Mouse (Mus musculus): ENCODE results near the gene Pitpna. TPM values are rescaled to one million over a fixed set of nuclear protein-coding genes. Genes with fewer than 3 reads are reported as not detected.

Pitpna gene
- polyA plus RNA-seq, 1 experiment from 2014 or later, result 136 TPM

DNA sequence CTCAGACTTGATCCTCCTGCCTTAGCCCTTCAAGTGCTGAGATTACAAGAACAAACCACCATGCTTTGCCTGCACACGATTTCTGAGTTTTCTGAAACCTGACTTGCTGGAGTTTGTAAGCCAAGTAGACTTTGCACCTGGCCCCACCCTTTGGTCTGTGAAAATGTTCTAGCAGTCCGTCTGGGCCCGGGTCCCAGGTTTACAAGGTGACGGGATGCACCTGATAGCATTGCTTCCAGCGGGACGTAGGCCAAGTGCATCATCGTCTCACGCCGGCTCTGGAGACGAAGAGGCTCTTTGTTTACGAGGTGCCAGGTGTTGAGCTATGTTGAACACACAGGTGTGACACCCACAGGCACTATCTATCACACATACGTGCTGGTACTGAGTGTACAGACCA is 18.9 kb upstream of the Pitpna start:
- H3K27ac ChIP-seq, result no peak overlapping the region
- no peak overlapping the region for H3K4me2 ChIP-seq (replicated peaks)
- no peaks in the 10 kb centered on the region for H3K27me3 ChIP-seq (ENCODE audit: control insufficient read depth, insufficient read depth, low read length)
- DNase-seq (ENCODE audit: low spot score), result no peak
- peaks cover 67% of the 10 kb centered on the region for H3K36me3 ChIP-seq (replicated peaks; ENCODE audit: control insufficient read depth, insufficient read depth)
- no peak overlapping the region for H3K4me3 ChIP-seq (replicated peaks; ENCODE audit: low read length)
- no peaks in the 10 kb centered on the region for H3K9me3 ChIP-seq (ENCODE audit: control insufficient read depth, low read length)
- peaks cover 15% of the 10 kb centered on the region for H3K4me1 ChIP-seq (replicated peaks; ENCODE audit: control insufficient read depth, insufficient read depth, low read length)
- ATAC-seq (ENCODE audit: low FRiP score), result no peak
- WGBS, result 94% methylated on average over 12 of the region's 12 CpGs
- no peak overlapping the region for H3K9ac ChIP-seq

DNA sequence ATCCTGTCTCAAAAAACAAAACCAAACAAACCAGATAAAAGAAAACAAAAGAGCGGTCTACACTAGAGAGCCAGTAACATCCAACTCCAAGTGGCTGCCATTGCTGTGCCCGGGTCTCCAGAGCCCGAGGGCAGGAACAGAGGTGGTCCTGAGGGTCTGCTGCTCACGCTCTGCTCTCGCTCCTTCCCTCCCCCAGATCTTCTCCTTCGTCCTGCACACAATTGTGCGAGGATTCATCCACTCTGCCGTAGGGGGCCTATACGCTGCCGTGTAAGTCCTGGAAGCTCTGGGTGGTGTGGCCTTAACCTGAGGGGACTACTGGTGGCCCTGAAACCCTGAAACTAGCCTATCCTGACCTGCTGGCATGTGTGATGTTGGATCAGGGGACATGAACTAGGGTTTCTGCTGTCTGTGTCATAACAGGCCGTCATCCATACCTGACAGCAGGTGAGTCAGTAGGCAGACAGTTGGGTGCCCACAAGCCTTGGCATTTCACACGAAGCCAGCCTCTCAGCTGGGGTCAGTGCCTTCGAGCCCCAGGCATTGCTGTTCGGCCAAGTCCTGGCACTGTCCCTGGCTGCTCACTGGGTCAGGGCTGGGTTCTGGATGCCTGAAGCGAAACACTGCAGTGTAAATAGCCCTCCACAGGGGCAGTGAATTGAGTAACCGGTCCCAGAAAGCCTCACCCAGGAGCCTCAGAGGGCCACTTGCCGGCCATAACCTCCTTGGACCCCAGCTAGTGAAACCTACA is 17.3 kb upstream of the Pitpna start:
- ATAC-seq (ENCODE audit: low FRiP score) (no peak), DNase-seq (ENCODE audit: low spot score) (no peak)
- H3K27me3 ChIP-seq (ENCODE audit: control insufficient read depth, insufficient read depth, low read length), result no peaks in the 10 kb centered on the region
- no peak overlapping the region for H3K4me2 ChIP-seq (replicated peaks)
- 92% methylated on average over 17 of the region's 17 CpGs for whole genome bisulfite sequencing
- H3K4me3 ChIP-seq (replicated peaks; ENCODE audit: low read length), result no peak overlapping the region
- no peak overlapping the region for H3K9ac ChIP-seq
- peaks cover 15% of the 10 kb centered on the region for H3K4me1 ChIP-seq (replicated peaks; ENCODE audit: control insufficient read depth, insufficient read depth, low read length)
- no peak overlapping the region for H3K27ac ChIP-seq
- peaks cover 52% of the 10 kb centered on the region for H3K36me3 ChIP-seq (replicated peaks; ENCODE audit: control insufficient read depth, insufficient read depth)
- no peaks in the 10 kb centered on the region for H3K9me3 ChIP-seq (ENCODE audit: control insufficient read depth, low read length)

DNA sequence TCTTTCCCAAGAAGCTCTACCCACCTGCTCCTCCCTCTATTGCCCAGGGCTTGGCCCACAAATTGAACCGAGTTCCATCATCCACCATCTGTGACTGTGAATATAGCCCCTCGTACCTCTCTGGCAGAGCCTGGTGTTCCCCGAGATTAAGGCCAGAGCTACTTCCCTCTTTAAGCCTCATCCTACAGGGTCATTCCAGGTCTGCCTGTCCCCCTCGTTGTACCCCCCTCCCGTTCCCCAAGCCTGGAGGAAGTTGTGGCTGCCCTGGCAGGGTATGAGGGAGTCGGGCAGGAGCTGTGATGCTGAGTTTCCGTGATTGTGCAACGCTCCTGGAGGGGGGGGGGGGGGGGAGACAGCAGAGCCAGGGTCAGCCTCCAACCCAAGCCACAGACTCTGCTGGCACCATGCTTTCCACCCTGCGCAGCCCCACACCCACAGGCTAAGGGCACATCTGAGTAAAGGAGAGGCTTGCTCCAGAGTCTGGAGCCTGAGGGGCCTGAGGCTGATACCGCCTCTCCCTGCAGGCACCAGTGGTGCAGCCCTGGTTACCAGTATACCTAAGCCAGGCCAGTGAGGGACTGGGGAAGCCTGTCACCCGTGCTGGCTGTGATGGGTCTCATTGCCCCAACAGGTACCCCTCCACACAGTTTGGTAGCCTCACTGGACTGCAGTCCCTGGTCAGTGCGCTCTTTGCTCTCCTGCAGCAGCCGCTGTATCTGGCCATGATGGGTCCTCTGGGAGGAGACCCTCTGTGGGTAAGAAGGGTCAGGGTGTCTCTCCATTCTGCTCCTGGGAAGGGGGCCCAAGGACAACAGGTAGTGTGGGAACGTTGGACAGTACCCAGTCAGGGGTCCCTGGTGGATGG is 16.5 kb upstream of the Pitpna start:
- H3K9me3 ChIP-seq (ENCODE audit: control insufficient read depth, low read length), result no peaks in the 10 kb centered on the region
- no peak overlapping the region for H3K27ac ChIP-seq
- DNase-seq (ENCODE audit: low spot score) (no peak), ATAC-seq (ENCODE audit: low FRiP score) (no peak)
- no peak overlapping the region for H3K4me2 ChIP-seq (replicated peaks)
- peaks cover 48% of the 10 kb centered on the region for H3K36me3 ChIP-seq (replicated peaks; ENCODE audit: control insufficient read depth, insufficient read depth)
- H3K4me1 ChIP-seq (replicated peaks; ENCODE audit: control insufficient read depth, insufficient read depth, low read length), result peaks cover 15% of the 10 kb centered on the region
- no peak overlapping the region for H3K4me3 ChIP-seq (replicated peaks; ENCODE audit: low read length)
- no peak overlapping the region for H3K9ac ChIP-seq
- H3K27me3 ChIP-seq (ENCODE audit: control insufficient read depth, insufficient read depth, low read length), result no peaks in the 10 kb centered on the region
- WGBS, result 74% methylated on average over 14 of the region's 14 CpGs

DNA sequence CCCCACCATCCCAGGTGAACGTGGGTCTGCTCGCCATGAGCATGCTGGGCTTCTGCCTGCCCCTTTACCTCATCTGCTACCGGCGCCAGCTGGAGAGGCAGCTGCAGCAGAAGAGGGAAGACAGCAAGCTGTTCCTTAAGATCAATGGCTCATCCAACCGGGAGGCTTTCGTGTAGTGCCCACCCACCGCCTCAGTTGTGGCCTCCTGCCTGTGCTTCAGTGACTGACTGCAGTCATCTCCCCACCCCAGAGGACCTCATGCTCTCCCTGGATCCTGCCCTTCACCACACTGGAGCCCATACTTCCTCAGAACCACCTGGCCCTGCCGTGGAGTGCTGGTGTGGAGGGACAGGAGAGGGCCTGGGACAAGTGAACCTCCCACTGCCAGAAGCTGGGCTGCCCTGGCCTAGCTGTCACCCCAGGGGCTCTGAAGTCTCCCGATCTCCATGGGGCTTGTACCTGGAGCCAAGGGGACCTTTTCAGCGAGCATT is 15.6 kb upstream of the Pitpna start:
- ATAC-seq (ENCODE audit: low FRiP score) (no peak), DNase-seq (ENCODE audit: low spot score) (no peak)
- Histone ChIP-seq H3K4me1 (replicated peaks; ENCODE audit: control insufficient read depth, insufficient read depth, low read length) (peaks cover 15% of the 10 kb centered on the region), H3K27me3 (ENCODE audit: control insufficient read depth, insufficient read depth, low read length) (no peaks in the 10 kb centered on the region), H3K4me3 (replicated peaks; ENCODE audit: low read length) (no peak overlapping the region), H3K9me3 (ENCODE audit: control insufficient read depth, low read length) (no peaks in the 10 kb centered on the region), H3K9ac (peak overlapping the region; percentile 5), H3K36me3 (replicated peaks; ENCODE audit: control insufficient read depth, insufficient read depth) (peaks cover 38% of the 10 kb centered on the region), H3K4me2 (replicated peaks) (no peak overlapping the region), H3K27ac (peak overlapping the region; percentile 47)
- 11% methylated on average over 10 of the region's 10 CpGs for WGBS

DNA sequence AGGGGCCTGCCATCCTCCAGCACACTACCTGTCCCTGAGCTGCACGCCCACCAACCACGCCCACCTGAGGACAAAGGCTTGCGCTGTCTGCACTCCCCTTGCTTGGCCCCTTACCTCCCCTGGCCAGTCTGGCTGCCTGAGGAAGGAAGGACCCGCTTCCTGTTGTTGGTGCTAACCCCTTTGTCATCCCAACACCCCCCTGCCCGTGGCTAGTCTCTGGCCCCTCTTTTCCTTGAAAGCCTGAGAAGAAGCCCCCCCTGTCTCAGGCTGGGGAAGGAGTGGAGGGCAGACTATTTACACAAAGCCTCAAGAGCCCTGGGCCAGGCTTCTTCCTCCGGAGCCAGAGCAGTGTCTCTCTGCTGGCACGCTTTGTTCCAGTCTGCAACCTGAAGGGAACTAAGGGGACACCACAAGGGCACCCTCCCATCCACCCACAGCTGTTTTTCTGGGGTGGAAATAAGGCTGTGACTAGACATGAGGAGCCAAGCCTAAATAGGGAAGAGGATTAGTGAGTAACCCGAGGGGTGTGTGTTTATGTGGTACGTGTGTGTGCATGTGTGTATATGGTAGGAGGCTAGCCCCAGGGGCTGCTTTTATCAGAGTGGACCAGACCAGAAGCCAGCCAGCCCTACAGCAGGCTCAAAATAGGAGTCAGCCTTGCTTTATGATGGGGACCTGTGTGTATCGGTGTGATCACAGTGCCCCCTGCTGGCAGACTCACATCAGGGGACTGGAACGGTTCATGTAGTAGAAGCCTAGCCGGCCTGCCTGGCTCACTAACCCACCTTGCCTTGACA is 14.8 kb upstream of the Pitpna start:
- H3K27ac ChIP-seq, result peak overlapping the region; percentile 47
- no peaks in the 10 kb centered on the region for H3K9me3 ChIP-seq (ENCODE audit: control insufficient read depth, low read length)

DNA sequence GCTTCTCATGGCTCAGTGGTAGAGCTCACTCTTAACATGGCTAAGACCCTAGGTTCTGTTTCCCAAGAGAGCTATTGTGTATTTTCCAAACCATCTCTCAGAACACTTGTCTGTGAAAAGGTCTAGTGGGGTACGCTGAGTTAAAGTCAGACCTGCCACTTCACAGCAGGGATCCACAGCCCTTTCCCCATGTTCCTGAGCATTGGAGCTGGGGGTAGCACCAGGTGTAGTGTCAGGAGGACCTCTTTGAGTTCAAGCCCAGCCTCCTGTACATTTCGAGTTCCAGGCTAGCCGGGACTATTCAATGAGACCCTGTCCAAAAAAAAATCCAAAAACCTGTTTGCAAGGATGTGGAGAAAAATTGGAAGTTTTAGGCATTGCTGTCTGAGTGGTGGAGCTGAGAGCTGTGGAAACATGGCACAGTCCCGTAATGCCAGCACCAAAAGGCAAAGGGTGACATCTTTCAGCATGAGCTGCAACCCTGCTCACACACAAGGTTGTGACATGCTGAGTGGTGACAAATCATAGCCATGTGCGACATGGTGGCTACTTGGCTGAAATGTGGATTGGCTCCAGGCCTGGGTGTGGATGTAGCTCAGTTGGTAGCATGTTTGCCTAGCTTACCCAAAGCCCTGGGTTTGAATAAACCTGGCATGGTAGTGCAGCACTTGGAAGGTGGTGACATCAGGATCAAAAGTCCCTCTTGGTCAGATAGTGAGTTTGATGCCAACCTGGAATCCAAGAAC is 13.3 kb upstream of the Pitpna start:
- no peak overlapping the region for H3K4me2 ChIP-seq (replicated peaks)
- H3K4me1 ChIP-seq (replicated peaks; ENCODE audit: control insufficient read depth, insufficient read depth, low read length), result peaks cover 15% of the 10 kb centered on the region
- ATAC-seq (ENCODE audit: low FRiP score) (no peak), DNase-seq (ENCODE audit: low spot score) (no peak)
- no peak overlapping the region for H3K27ac ChIP-seq
- 87% methylated on average over 5 of the region's 5 CpGs for WGBS
- no peaks in the 10 kb centered on the region for H3K9me3 ChIP-seq (ENCODE audit: control insufficient read depth, low read length)
- H3K36me3 ChIP-seq (replicated peaks; ENCODE audit: control insufficient read depth, insufficient read depth), result peaks cover 16% of the 10 kb centered on the region
- no peak overlapping the region for H3K4me3 ChIP-seq (replicated peaks; ENCODE audit: low read length)
- H3K9ac ChIP-seq, result no peak overlapping the region
- no peaks in the 10 kb centered on the region for H3K27me3 ChIP-seq (ENCODE audit: control insufficient read depth, insufficient read depth, low read length)

More for the DNA sequence above, 14.8 kb upstream of the Pitpna start:
- Histone ChIP-seq H3K36me3 (replicated peaks; ENCODE audit: control insufficient read depth, insufficient read depth) (peaks cover 31% of the 10 kb centered on the region), H3K27me3 (ENCODE audit: control insufficient read depth, insufficient read depth, low read length) (no peaks in the 10 kb centered on the region), H3K4me2 (replicated peaks) (no peak overlapping the region), H3K9ac (peak overlapping the region; percentile 5), H3K4me1 (replicated peaks; ENCODE audit: control insufficient read depth, insufficient read depth, low read length) (peaks cover 15% of the 10 kb centered on the region), H3K4me3 (replicated peaks; ENCODE audit: low read length) (no peak overlapping the region)
- ATAC-seq (ENCODE audit: low FRiP score), result peak; percentile 83
- WGBS, result 8% methylated on average over 12 of the region's 12 CpGs
- DNase-seq (ENCODE audit: low spot score), result peak; percentile 89

DNA sequence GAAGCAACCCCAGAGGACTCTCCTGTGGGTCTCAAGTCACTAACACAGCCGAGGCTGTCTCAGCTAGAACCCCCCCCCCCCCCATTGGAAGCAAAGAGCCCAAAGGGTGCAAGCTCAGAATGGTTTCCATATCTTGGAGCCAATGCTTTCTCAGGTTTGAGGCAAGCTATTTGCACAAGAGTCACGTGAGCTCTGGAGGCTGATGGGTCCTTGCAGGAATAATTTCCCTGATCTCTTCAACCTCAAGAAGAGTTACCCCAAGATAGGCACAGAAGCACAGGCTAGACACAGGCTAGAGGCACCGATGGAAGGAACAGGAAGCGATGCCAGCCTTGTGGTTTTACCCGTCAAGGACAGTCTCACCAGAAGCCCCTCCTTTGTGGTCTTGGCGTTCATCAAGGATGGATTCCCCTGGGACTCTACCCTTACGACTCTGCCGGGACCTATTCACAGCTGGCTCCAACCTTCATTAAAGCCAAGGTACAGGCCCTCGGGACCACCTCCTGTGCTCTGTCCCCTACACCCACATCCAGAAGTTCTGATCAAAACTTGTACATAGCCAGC is 12.3 kb upstream of the Pitpna start:
- DNase-seq (ENCODE audit: low spot score) (no peak), ATAC-seq (ENCODE audit: low FRiP score) (no peak)
- Histone ChIP-seq H3K9ac (no peak overlapping the region), H3K36me3 (replicated peaks; ENCODE audit: control insufficient read depth, insufficient read depth) (peaks cover 6% of the 10 kb centered on the region; the same call in 1 of the 2 replicates), H3K27ac (no peak overlapping the region), H3K4me3 (replicated peaks; ENCODE audit: low read length) (no peak overlapping the region), H3K27me3 (ENCODE audit: control insufficient read depth, insufficient read depth, low read length) (no peaks in the 10 kb centered on the region), H3K4me2 (replicated peaks) (no peak overlapping the region), H3K4me1 (replicated peaks; ENCODE audit: control insufficient read depth, insufficient read depth, low read length) (peaks cover 15% of the 10 kb centered on the region), H3K9me3 (ENCODE audit: control insufficient read depth, low read length) (no peaks in the 10 kb centered on the region)
- WGBS, result 72% methylated on average over 9 of the region's 9 CpGs

DNA sequence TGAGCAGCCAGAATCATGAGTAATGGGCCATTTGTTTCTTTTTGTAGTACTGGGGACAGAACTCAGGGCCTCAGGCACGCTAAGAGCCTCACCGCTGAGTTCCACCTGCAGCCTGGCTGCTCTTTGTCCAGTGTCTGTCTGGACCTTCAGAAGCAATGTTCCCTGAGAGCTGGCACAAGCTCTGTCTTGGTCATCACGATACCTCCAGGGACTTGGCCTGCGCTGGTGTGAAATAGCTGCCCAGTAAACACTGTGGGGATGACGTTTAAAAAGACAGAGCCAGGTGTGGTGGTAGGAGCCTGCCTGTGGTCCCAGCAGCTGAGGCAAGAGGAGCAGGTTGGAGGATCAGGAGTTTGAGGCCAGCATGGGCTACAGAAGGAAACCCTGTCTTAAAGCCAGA is 9.3 kb upstream of the Pitpna start:
- no peak overlapping the region for H3K4me2 ChIP-seq (replicated peaks)
- no peak for ATAC-seq (ENCODE audit: low FRiP score)
- no peaks in the 10 kb centered on the region for H3K9me3 ChIP-seq (ENCODE audit: control insufficient read depth, low read length)
- no peaks in the 10 kb centered on the region for H3K27me3 ChIP-seq (ENCODE audit: control insufficient read depth, insufficient read depth, low read length)
- no peak overlapping the region for H3K9ac ChIP-seq
- 0 out of 2 replicates have a peak, but pooled peaks cover 3% of the 10 kb centered on the region for H3K36me3 ChIP-seq (replicated peaks; ENCODE audit: control insufficient read depth, insufficient read depth)
- H3K4me3 ChIP-seq (replicated peaks; ENCODE audit: low read length), result no peak overlapping the region
- H3K27ac ChIP-seq, result no peak overlapping the region
- 83% methylated on average over 5 of the region's 5 CpGs for WGBS
- DNase-seq (ENCODE audit: low spot score), result no peak
- no peaks in the 10 kb centered on the region for H3K4me1 ChIP-seq (replicated peaks; ENCODE audit: control insufficient read depth, insufficient read depth, low read length)
